Mouse (Mus musculus) brain, embryonic 18.5 days (tissue): ENCODE results near the gene Milr1.
"Not testable (repeated sequence)": the region's sequence is repeated elsewhere in the genome, so short reads cannot be mapped to it uniquely, and the experiment has no call there.

ENCODE experiments used
- DNase-seq: peaks from one replicate; pipeline ENCODE4 v3.0.0-alpha.2; 2012; ENCODE audit warnings: low read depth, low spot score

Gene Milr1

GRCm38 (mm10) chr11:106776960-106777359, 25.9 kb downstream of the Milr1 start:
- no peak for DNase-seq

GRCm38 (mm10) chr11:106777395-106777794, 26.4 kb downstream of the Milr1 start:
- DNase-seq = no peak

GRCm38 (mm10) chr11:106778132-106778531, 27.1 kb downstream of the Milr1 start:
- DNase-seq = no peak

GRCm38 (mm10) chr11:106778589-106779387, 27.8 kb downstream of the Milr1 start:
- DNase-seq = no peak

- DNase-seq = peak; percentile 82
Observed at GRCm38 (mm10) chr11:106779388-106780088, 28.5 kb downstream of the Milr1 start, which contains the start of gene Polg2. TSS of gene Polg2 (minus strand) at chr11:106779537.

- no peak for DNase-seq
Observed at GRCm38 (mm10) chr11:106780089-106780425, 29.0 kb downstream of the Milr1 start.

- DNase-seq = no peak
Observed at GRCm38 (mm10) chr11:106780590-106781220, 29.7 kb downstream of the Milr1 start.

GRCm38 (mm10) chr11:106782271-106782670, 31.2 kb downstream of the Milr1 start:
- DNase-seq = not testable (repeated sequence)

GRCm38 (mm10) chr11:106782841-106783764, 32.1 kb downstream of the Milr1 start:
- no peak for DNase-seq

GRCm38 (mm10) chr11:106784476-106784875, 33.5 kb downstream of the Milr1 start:
- no peak for DNase-seq

- no peak for DNase-seq
Observed at GRCm38 (mm10) chr11:106785043-106785442, 34.0 kb downstream of the Milr1 start.

GRCm38 (mm10) chr11:106787131-106788025, 36.4 kb downstream of the Milr1 start:
- DNase-seq = peak; percentile 72

GRCm38 (mm10) chr11:106788026-106788774, 37.2 kb downstream of the Milr1 start:
- peak; percentile 91 for DNase-seq

GRCm38 (mm10) chr11:106788775-106789459, 37.9 kb downstream of the Milr1 start, which contains the start of the genes Ddx5 and Cep95:
TSS of gene Ddx5 (minus strand) at chr11:106789185.
TSS of gene Cep95 (plus strand) at chr11:106789252.
- peak; percentile 97 for DNase-seq

GRCm38 (mm10) chr11:106789649-106790048, 38.6 kb downstream of the Milr1 start:
- DNase-seq = no peak

- DNase-seq = no peak
Observed at GRCm38 (mm10) chr11:106793846-106794245, 42.8 kb downstream of the Milr1 start.

GRCm38 (mm10) chr11:106795679-106796078, 44.7 kb downstream of the Milr1 start:
- no peak for DNase-seq

- no peak for DNase-seq
Observed at GRCm38 (mm10) chr11:106802069-106802627, 51.1 kb downstream of the Milr1 start.
